Comparison of ENCODE assay signal across 29 mouse cellular contexts in the genomic region with DNA sequence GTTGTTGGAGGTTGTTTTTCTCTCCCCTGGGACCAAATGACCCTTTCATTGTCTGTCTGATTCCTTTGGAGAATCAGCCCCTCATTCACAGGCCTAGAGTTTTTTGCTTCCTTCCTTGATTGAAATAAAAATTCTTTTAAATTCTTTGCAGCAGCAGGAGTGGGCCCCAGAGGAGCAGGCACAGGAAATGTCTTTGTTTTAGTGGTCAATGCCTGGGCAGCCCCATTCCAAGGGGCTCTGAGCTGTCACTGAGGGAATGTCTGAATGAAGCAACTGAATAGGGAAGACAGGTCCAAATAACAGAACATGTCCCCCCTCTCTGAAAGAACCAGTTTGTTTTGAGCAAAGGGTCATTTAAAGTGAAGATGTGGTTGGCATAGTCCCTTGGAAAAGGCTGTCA.
DNase-seq lines count a peak whose midpoint lies in the region; ATAC-seq and TF ChIP-seq lines count a peak whose summit lies in the region.
"Had no signal": no experiment of that assay in that cellular context is flagged by ENCODE, and none has a peak within 500 bp of the region (broad histone marks: within the 10 kb centered on the region; RNA-seq: fewer than 3 reads in every experiment).

No protein-coding gene starts in this region.

- H3K9ac ChIP-seq in hindbrain, embryonic 15.5 days, result no peak overlapping the region
- no peak overlapping the region for H3K9ac ChIP-seq in hindbrain, embryonic 11.5 days (ENCODE audit: low read depth, low read length)
- no peak overlapping the region for H3K9ac ChIP-seq in midbrain, postnatal 0 days (replicated peaks; ENCODE audit: low read length, poor library complexity, severe bottlenecking)
- no peak overlapping the region for H3K9ac ChIP-seq in midbrain, embryonic 14.5 days (replicated peaks; ENCODE audit: low read length)
- no peak overlapping the region for H3K9ac ChIP-seq in neural tube, embryonic 15.5 days (replicated peaks)
- H3K9ac ChIP-seq: heart, embryonic 13.5 days; intestine, embryonic 15.5 days; limb, embryonic 15.5 days; liver, embryonic 13.5 days; neural tube, embryonic 13.5 days had no signal

- no peak for TF ChIP-seq CTCF in midbrain, postnatal 0 days (IDR thresholded peaks at IDR 0.05)

- H3K27me3 ChIP-seq in hindbrain, embryonic 15.5 days, result no peaks in the 10 kb centered on the region
- H3K27me3 ChIP-seq in hindbrain, embryonic 11.5 days (ENCODE audit: control insufficient read depth, insufficient read depth, low read length), result no peaks in the 10 kb centered on the region
- no peaks in the 10 kb centered on the region for H3K27me3 ChIP-seq in midbrain, postnatal 0 days (ENCODE audit: insufficient read depth, low read length)
- H3K27me3 ChIP-seq in midbrain, embryonic 14.5 days (ENCODE audit: control insufficient read depth, insufficient read depth, low read length), result no peaks in the 10 kb centered on the region
- no peaks in the 10 kb centered on the region for H3K27me3 ChIP-seq in neural tube, embryonic 15.5 days (replicated peaks)
- H3K27me3 ChIP-seq: heart, embryonic 13.5 days; intestine, embryonic 15.5 days; limb, embryonic 15.5 days; liver, embryonic 13.5 days; neural tube, embryonic 13.5 days had no signal

- no peaks in the 10 kb centered on the region for H3K36me3 ChIP-seq in hindbrain, embryonic 15.5 days
- no peaks in the 10 kb centered on the region for H3K36me3 ChIP-seq in hindbrain, embryonic 11.5 days (ENCODE audit: control insufficient read depth, insufficient read depth, low read length)
- H3K36me3 ChIP-seq in midbrain, postnatal 0 days (ENCODE audit: insufficient read depth, low read length), result no peaks in the 10 kb centered on the region
- no peaks in the 10 kb centered on the region for H3K36me3 ChIP-seq in midbrain, embryonic 14.5 days (ENCODE audit: control insufficient read depth, insufficient read depth, low read length)
- no peaks in the 10 kb centered on the region for H3K36me3 ChIP-seq in neural tube, embryonic 15.5 days
- H3K36me3 ChIP-seq: heart, embryonic 13.5 days; intestine, embryonic 15.5 days; limb, embryonic 10.5 days; limb, embryonic 15.5 days; liver, embryonic 13.5 days; neural tube, embryonic 13.5 days had no signal

- ATAC-seq in hindbrain, embryonic 15.5 days (ENCODE audit: low FRiP score, low read depth), result peak; percentile 69; the same call in 1 of the 2 replicates
- no peak for ATAC-seq in hindbrain, embryonic 11.5 days (ENCODE audit: low FRiP score)
- 0 out of 2 replicates have a peak, but pooled peaks have one; percentile 58 for ATAC-seq in midbrain, postnatal 0 days (ENCODE audit: low FRiP score)
- no peak for ATAC-seq in midbrain, embryonic 14.5 days (ENCODE audit: low FRiP score, low TSS enrichment)
- peak; percentile 63; the same call in 1 of the 2 replicates for ATAC-seq in neural tube, embryonic 15.5 days (ENCODE audit: low FRiP score)
- no peak for ATAC-seq in megakaryocyte-erythroid progenitor cell, adult 5-6 weeks (replicated peaks; ENCODE audit: low FRiP score, low TSS enrichment, poor library complexity, severe bottlenecking)
- ATAC-seq: forebrain, embryonic 14.5 days; intestine, embryonic 15.5 days; lung, postnatal 0 days; midbrain, embryonic 16.5 days had no signal

- peak; percentile 15 for DNase-seq in embryo, embryonic 10.5 days (ENCODE audit: low spot score)
- no peak for DNase-seq in embryo, embryonic 9.5 days (ENCODE audit: extremely low spot score)
- no peak for DNase-seq in hindbrain, embryonic 11.5 days (ENCODE audit: low spot score)
- DNase-seq in midbrain, postnatal 0 days (ENCODE audit: low spot score), result peak; percentile 38
- no peak for DNase-seq in midbrain, embryonic 14.5 days
- DNase-seq: adrenal gland, postnatal 14 days; cerebellum, adult 11-12 months; cerebellum, adult 9-11 months; heart, postnatal 10 days; kidney, adult 2 months; kidney, postnatal 4 days; liver, embryonic 13.5 days; lung, adult 18-20 months; lung, postnatal 4 days; retina, postnatal 1 day; right cerebral cortex, postnatal 14 days had no signal

- H3K4me2 ChIP-seq in hindbrain, embryonic 15.5 days, result no peak overlapping the region
- no peak overlapping the region for H3K4me2 ChIP-seq in hindbrain, embryonic 11.5 days (replicated peaks; ENCODE audit: low read depth, low read length)
- no peak overlapping the region for H3K4me2 ChIP-seq in midbrain, postnatal 0 days (ENCODE audit: low read depth, low read length, poor library complexity, severe bottlenecking)
- H3K4me2 ChIP-seq in midbrain, embryonic 14.5 days (ENCODE audit: low read length), result no peak overlapping the region
- H3K4me2 ChIP-seq in neural tube, embryonic 15.5 days, result no peak overlapping the region
- H3K4me2 ChIP-seq: heart, embryonic 13.5 days; intestine, embryonic 15.5 days; limb, embryonic 15.5 days; liver, embryonic 13.5 days; neural tube, embryonic 13.5 days had no signal

- no peaks in the 10 kb centered on the region for H3K9me3 ChIP-seq in hindbrain, embryonic 15.5 days
- no peaks in the 10 kb centered on the region for H3K9me3 ChIP-seq in hindbrain, embryonic 11.5 days (ENCODE audit: control insufficient read depth, low read length)
- H3K9me3 ChIP-seq in midbrain, postnatal 0 days (ENCODE audit: low read length), result no peaks in the 10 kb centered on the region
- H3K9me3 ChIP-seq in midbrain, embryonic 14.5 days (ENCODE audit: control insufficient read depth, low read length), result no peaks in the 10 kb centered on the region
- no peaks in the 10 kb centered on the region for H3K9me3 ChIP-seq in neural tube, embryonic 15.5 days (replicated peaks)
- H3K9me3 ChIP-seq: heart, embryonic 13.5 days; intestine, embryonic 15.5 days; limb, embryonic 10.5 days; limb, embryonic 15.5 days; liver, embryonic 13.5 days; megakaryocyte, embryonic 14.5 days; neural tube, embryonic 13.5 days had no signal

- no peaks in the 10 kb centered on the region for H3K4me1 ChIP-seq in hindbrain, embryonic 15.5 days (replicated peaks)
- no peaks in the 10 kb centered on the region for H3K4me1 ChIP-seq in hindbrain, embryonic 11.5 days (replicated peaks; ENCODE audit: control insufficient read depth, insufficient read depth, low read length)
- no peaks in the 10 kb centered on the region for H3K4me1 ChIP-seq in midbrain, postnatal 0 days (ENCODE audit: insufficient read depth, low read length)
- no peaks in the 10 kb centered on the region for H3K4me1 ChIP-seq in midbrain, embryonic 14.5 days (ENCODE audit: control insufficient read depth, insufficient read depth, low read length)
- no peaks in the 10 kb centered on the region for H3K4me1 ChIP-seq in neural tube, embryonic 15.5 days
- H3K4me1 ChIP-seq: intestine, embryonic 15.5 days; limb, embryonic 10.5 days; limb, embryonic 15.5 days had no signal

- H3K27ac ChIP-seq in hindbrain, embryonic 15.5 days (replicated peaks), result no peak overlapping the region
- H3K27ac ChIP-seq in hindbrain, embryonic 11.5 days (ENCODE audit: low read depth, low read length), result no peak overlapping the region
- no peak overlapping the region for H3K27ac ChIP-seq in midbrain, postnatal 0 days (ENCODE audit: low read depth, low read length)
- H3K27ac ChIP-seq in midbrain, embryonic 14.5 days (replicated peaks; ENCODE audit: low read depth, low read length), result no peak overlapping the region
- no peak overlapping the region for H3K27ac ChIP-seq in neural tube, embryonic 15.5 days (replicated peaks)
- H3K27ac ChIP-seq: heart, embryonic 13.5 days; intestine, embryonic 15.5 days; limb, embryonic 10.5 days; limb, embryonic 15.5 days; liver, embryonic 13.5 days; neural tube, embryonic 13.5 days had no signal

- H3K4me3 ChIP-seq in hindbrain, embryonic 15.5 days, result no peak overlapping the region
- no peak overlapping the region for H3K4me3 ChIP-seq in hindbrain, embryonic 11.5 days (ENCODE audit: low read depth, low read length)
- no peak overlapping the region for H3K4me3 ChIP-seq in midbrain, postnatal 0 days (ENCODE audit: low read depth, low read length)
- no peak overlapping the region for H3K4me3 ChIP-seq in midbrain, embryonic 14.5 days (replicated peaks; ENCODE audit: low read depth, low read length)
- no peak overlapping the region for H3K4me3 ChIP-seq in neural tube, embryonic 15.5 days (replicated peaks)
- H3K4me3 ChIP-seq: heart, embryonic 13.5 days; intestine, embryonic 15.5 days; limb, embryonic 10.5 days; limb, embryonic 15.5 days; liver, embryonic 13.5 days; myocyte; neural tube, embryonic 13.5 days had no signal

Comparison
In these comparisons a context has a peak if more than half of its experiments do, and no peak if none do; other contexts are left out.
1. DNase-seq: peak in embryo, embryonic 10.5 days (single experiment) and midbrain, postnatal 0 days (single experiment); none in embryo, embryonic 9.5 days (single experiment), hindbrain, embryonic 11.5 days (single experiment) and midbrain, embryonic 14.5 days (single experiment).
2. ATAC-seq: peak in hindbrain, embryonic 15.5 days (single experiment), midbrain, postnatal 0 days (single experiment) and neural tube, embryonic 15.5 days (single experiment); none in hindbrain, embryonic 11.5 days (single experiment), midbrain, embryonic 14.5 days (single experiment) and megakaryocyte-erythroid progenitor cell, adult 5-6 weeks (single experiment).